Mouse (Mus musculus) CH12.LX (cell line): ENCODE measurements at regions not wholly inside any gene's neighbourhood (a gene's known extent, or its start where the extent isn't known, plus 50 kb on each side); places are given as distances from the start of the nearest gene placed in this dataset.

Source experiments
- DNase-seq: peaks from one replicate; pipeline ENCODE4 v3.0.0-alpha.2; 2013; ENCODE audit errors: extremely low read depth
- H3K27ac ChIP-seq: 2 replicates; pipeline ENCODE4 v1.5.1; 2012; ENCODE audit warnings: low read depth, mild to moderate bottlenecking, control low read depth, moderate library complexity; ENCODE audit not compliant: insufficient read depth
- H3K27me3 ChIP-seq: replicated peaks from 2 replicates; pipeline ENCODE3; 2012; ENCODE audit warnings: inconsistent platforms
- H3K36me3 ChIP-seq, 2 experiments: replicated peaks in 1 of 2; 2 replicates each; pipeline versions ENCODE3 to v1.6.1; 2012; ENCODE audit warnings: inconsistent platforms in 1 of 2, low read length in 1 of 2, mild to moderate bottlenecking in 1 of 2, mixed read lengths in 1 of 2, moderate library complexity in 1 of 2; ENCODE audit not compliant: control insufficient read depth in 1 of 2, insufficient read depth in 1 of 2
- H3K4me1 ChIP-seq, 2 experiments: 2 replicates each; pipeline ENCODE4 v1.6.1; 2012; ENCODE audit warnings: inconsistent platforms in 1 of 2, moderate library complexity in 1 of 2; ENCODE audit not compliant: insufficient read depth in 2 of 2, control insufficient read depth in 1 of 2
- H3K4me2 ChIP-seq: 2 replicates; pipeline ENCODE4 v1.6.1; 2012; ENCODE audit warnings: low read depth, mild to moderate bottlenecking, control low read depth; ENCODE audit not compliant: poor library complexity, insufficient read depth, severe bottlenecking
- H3K4me3 ChIP-seq, 3 experiments: fragments of 150-350 bp in 1 of 3; sonication (generic) in 1 of 3; replicated peaks in 1 of 3; 2 replicates each; pipeline versions ENCODE3 to v1.5.1; 2011 to 2012; ENCODE audit warnings: low read depth in 2 of 3, low read length in 2 of 3, mild to moderate bottlenecking in 2 of 3, moderate library complexity in 2 of 3, control low read depth in 1 of 3, improper control_type of control experiment in 1 of 3, inconsistent platforms in 1 of 3, mixed read lengths in 1 of 3; ENCODE audit not compliant: poor library complexity in 1 of 3
- H3K79me2 ChIP-seq: replicated peaks from 2 replicates; pipeline ENCODE4 v1.6.1; 2012; ENCODE audit warnings: mild to moderate bottlenecking, moderate library complexity; ENCODE audit not compliant: control insufficient read depth, poor library complexity, insufficient read depth, severe bottlenecking; ENCODE audit errors: extremely low read depth
- H3K9ac ChIP-seq: 2 replicates; pipeline ENCODE4 v1.6.1; 2012; ENCODE audit warnings: low read depth, mild to moderate bottlenecking, control low read depth, moderate library complexity; ENCODE audit not compliant: insufficient read depth
- H3K9me3 ChIP-seq: replicated peaks from 2 replicates; pipeline ENCODE3; 2012; ENCODE audit warnings: low read length, inconsistent platforms, mixed read lengths
- BHLHE40 ChIP-seq: IDR thresholded peaks from 2 replicates; pipeline ENCODE4 v1.6.1; 2011; ENCODE audit warnings: mild to moderate bottlenecking, low read depth, low read length, improper control_type of control experiment
- CHD1 ChIP-seq: IDR thresholded peaks from 2 replicates; pipeline ENCODE4 v1.6.1; 2012; ENCODE audit warnings: low read depth, low read length, improper control_type of control experiment, inconsistent platforms
- E2F4 ChIP-seq: IDR thresholded peaks from 2 replicates; pipeline ENCODE4 v1.6.1; 2011; ENCODE audit warnings: low read depth, low read length, improper control_type of control experiment; ENCODE audit not compliant: insufficient replicate concordance
- EP300 ChIP-seq: IDR thresholded peaks from 2 replicates; pipeline ENCODE4 v1.6.1; 2011; ENCODE audit warnings: low read length, improper control_type of control experiment
- ETS1 ChIP-seq: conservative IDR thresholded peaks from 2 replicates; pipeline ENCODE4 v1.6.1; 2012; ENCODE audit warnings: low read depth, mild to moderate bottlenecking, inconsistent platforms, low read length, improper control_type of control experiment, moderate library complexity
- GABPA ChIP-seq: IDR thresholded peaks from 2 replicates; pipeline ENCODE4 v1.6.1; 2012; ENCODE audit warnings: low read depth, low read length, improper control_type of control experiment, inconsistent platforms; ENCODE audit not compliant: insufficient replicate concordance
- JUN ChIP-seq: IDR thresholded peaks from 2 replicates; pipeline ENCODE4 v1.6.1; 2011; ENCODE audit warnings: low read depth, mild to moderate bottlenecking, low read length, improper control_type of control experiment, moderate library complexity; ENCODE audit not compliant: insufficient read depth
- JUND ChIP-seq: conservative IDR thresholded peaks from 2 replicates; pipeline ENCODE4 v1.6.1; 2011; ENCODE audit warnings: low read depth, low read length, improper control_type of control experiment
- MAFK ChIP-seq: IDR thresholded peaks from 2 replicates; pipeline ENCODE4 v1.6.1; 2011; ENCODE audit warnings: low read length, improper control_type of control experiment; ENCODE audit not compliant: insufficient replicate concordance
- MAZ ChIP-seq: IDR thresholded peaks from 2 replicates; pipeline ENCODE4 v1.6.1; 2012; ENCODE audit warnings: low read depth, mild to moderate bottlenecking, inconsistent platforms, low read length, improper control_type of control experiment, moderate library complexity
- MEF2A ChIP-seq: IDR thresholded peaks from 2 replicates; pipeline ENCODE4 v1.6.1; 2014; ENCODE audit warnings: low read depth, mild to moderate bottlenecking, inconsistent platforms, low read length, improper control_type of control experiment, borderline replicate concordance
- MXI1 ChIP-seq: IDR thresholded peaks from 2 replicates; pipeline ENCODE4 v1.6.1; 2011; ENCODE audit warnings: mild to moderate bottlenecking, low read depth, low read length, improper control_type of control experiment
- PAX5 ChIP-seq: IDR thresholded peaks from 2 replicates; pipeline ENCODE4 v1.6.1; 2012; ENCODE audit warnings: low read length, inconsistent platforms, mixed read lengths
- POLR2A ChIP-seq: IDR thresholded peaks from 2 replicates; pipeline ENCODE4 v1.6.1; 2011; ENCODE audit warnings: low read depth, mild to moderate bottlenecking, improper control_type of control experiment, low read length
- RAD21 ChIP-seq: IDR thresholded peaks from 2 replicates; pipeline ENCODE4 v1.6.1; 2011; ENCODE audit warnings: low read depth, mild to moderate bottlenecking, low read length, improper control_type of control experiment, moderate library complexity
- SIN3A ChIP-seq: IDR thresholded peaks from 2 replicates; pipeline ENCODE4 v1.6.1; 2012; ENCODE audit warnings: low read length, improper control_type of control experiment, inconsistent platforms
- SMC3 ChIP-seq: IDR thresholded peaks from 2 replicates; pipeline ENCODE4 v1.6.1; 2011; ENCODE audit warnings: low read depth, low read length, improper control_type of control experiment
- TBP ChIP-seq: conservative IDR thresholded peaks from 2 replicates; pipeline ENCODE4 v1.6.1; 2011; ENCODE audit warnings: low read depth, low read length, improper control_type of control experiment
- UBTF ChIP-seq: IDR thresholded peaks from 2 replicates; pipeline ENCODE4 v1.6.1; 2012; ENCODE audit warnings: low read depth, mild to moderate bottlenecking, inconsistent platforms, low read length, improper control_type of control experiment, moderate library complexity
- USF1 ChIP-seq: IDR thresholded peaks from 2 replicates; pipeline ENCODE4 v1.6.1; 2014; ENCODE audit warnings: low read depth, mild to moderate bottlenecking, inconsistent platforms, low read length, improper control_type of control experiment
- USF2 ChIP-seq: conservative IDR thresholded peaks from 2 replicates; pipeline ENCODE4 v1.6.1; 2011; ENCODE audit warnings: low read depth, low read length, improper control_type of control experiment
- ZC3H11A ChIP-seq: IDR thresholded peaks from 2 replicates; pipeline ENCODE4 v1.6.1; 2012; ENCODE audit warnings: low read depth, mild to moderate bottlenecking, inconsistent platforms, low read length, improper control_type of control experiment
- ZKSCAN1 ChIP-seq: IDR thresholded peaks from 2 replicates; pipeline ENCODE4 v1.6.1; 2012; ENCODE audit warnings: low read depth, inconsistent platforms, low read length, improper control_type of control experiment, borderline replicate concordance
- ZNF384 ChIP-seq: IDR thresholded peaks from 2 replicates; pipeline ENCODE4 v1.6.1; 2012; ENCODE audit warnings: low read depth, low read length, improper control_type of control experiment, inconsistent platforms
- dilution Hi-C: fragments of 300-500 bp; cut with MboI; formaldehyde crosslinking; loops from 2 replicates; pipeline ENCODE4 v1.14.3; 2020; ENCODE audit warnings: low sequenced_read_pairs; ENCODE audit not compliant: extremely low pct_unique_long_range_greater_than_20kb, extremely low pct_ligation_motif_present
- in situ Hi-C: fragments of 300-500 bp; cut with MboI; formaldehyde crosslinking; loops from 3 replicates; pipeline ENCODE4 v1.14.3; 2019; ENCODE audit warnings: low sequenced_read_pairs, low pct_ligation_motif_present, low pct_unique_long_range_greater_than_20kb, mixed read lengths

DNA sequence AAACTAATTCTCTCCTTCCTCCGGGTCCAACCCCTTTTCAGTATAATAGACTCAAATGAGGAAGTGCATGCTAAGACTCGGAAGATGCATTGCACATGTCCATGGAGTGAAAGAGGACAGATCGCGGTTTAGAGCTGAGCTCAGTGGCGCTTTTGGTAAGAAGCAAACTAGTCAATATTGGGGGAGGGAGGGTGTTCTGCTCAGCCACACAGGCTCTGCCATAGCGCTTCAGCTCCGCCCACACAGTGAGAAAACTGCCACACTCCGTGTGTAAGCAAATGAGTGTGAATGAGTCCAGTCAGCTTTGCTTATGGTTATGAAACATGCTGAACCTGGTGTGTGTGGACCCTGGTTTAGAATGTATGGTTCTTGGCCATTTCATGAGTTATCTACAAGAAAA is 543.8 kb downstream of the Ebf1 start (continued):
- no peak for TF ChIP-seq GABPA
- TF ChIP-seq MXI1 = peak; percentile 78
- TF ChIP-seq MEF2A = 0 out of 2 replicates have a peak, but pooled peaks have one; percentile 39
- no peak for TF ChIP-seq PAX5
- TF ChIP-seq USF2 = no peak
- peak; percentile 18; the same call in 1 of the 2 replicates for TF ChIP-seq ETS1
- peak; percentile 65 for TF ChIP-seq BHLHE40
- no peak for TF ChIP-seq SMC3
- no peak for TF ChIP-seq POLR2A
- peak; percentile 52; the same call in 1 of the 2 replicates for TF ChIP-seq MAZ
- TF ChIP-seq ZKSCAN1 = no peak

DNA sequence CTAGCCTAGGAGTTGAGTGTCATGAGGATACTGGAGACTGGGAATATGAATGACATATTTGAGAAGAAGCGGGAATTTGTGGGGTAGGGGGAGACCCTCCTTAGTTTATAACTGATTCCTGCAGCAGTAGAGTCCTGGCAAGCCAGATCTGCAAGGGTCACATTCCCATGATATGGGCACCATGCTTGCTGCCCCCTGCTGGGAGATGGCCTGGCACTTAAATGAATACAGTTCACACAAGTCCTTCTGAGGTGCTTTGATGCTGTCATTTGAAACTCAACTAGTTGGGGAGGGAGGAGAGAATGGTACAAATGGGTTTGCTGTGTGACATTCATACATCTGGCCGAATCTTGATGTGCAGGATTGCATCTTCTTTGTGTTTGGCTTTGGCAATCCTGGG is 556.4 kb downstream of the Ebf1 start:
- H3K36me3 ChIP-seq = no peaks in the 10 kb centered on the region
- dilution Hi-C loops = no loop called here
- H3K79me2 ChIP-seq = no peaks in the 10 kb centered on the region
- DNase-seq = no peak
- in situ Hi-C loops = no loop called here
- no peak for TF ChIP-seq SMC3
- TF ChIP-seq GABPA = no peak
- no peak for TF ChIP-seq MXI1
- no peak for TF ChIP-seq ETS1
- no peak for TF ChIP-seq ZC3H11A
- TF ChIP-seq PAX5 = no peak
- TF ChIP-seq CHD1 = no peak
- no peak for TF ChIP-seq E2F4
- no peak for TF ChIP-seq BHLHE40
- no peak for TF ChIP-seq JUN
- TF ChIP-seq UBTF = no peak
- TF ChIP-seq, all 38 proteins: peak for 0
- no peaks in the 10 kb centered on the region for H3K27me3 ChIP-seq
- no peaks in the 10 kb centered on the region for H3K4me1 ChIP-seq
- no peak overlapping the region for H3K9ac ChIP-seq
- H3K4me2 ChIP-seq = no peak overlapping the region
- no peak overlapping the region for H3K4me3 ChIP-seq
- H3K9me3 ChIP-seq = no peaks in the 10 kb centered on the region
- no peak overlapping the region for H3K27ac ChIP-seq

DNA sequence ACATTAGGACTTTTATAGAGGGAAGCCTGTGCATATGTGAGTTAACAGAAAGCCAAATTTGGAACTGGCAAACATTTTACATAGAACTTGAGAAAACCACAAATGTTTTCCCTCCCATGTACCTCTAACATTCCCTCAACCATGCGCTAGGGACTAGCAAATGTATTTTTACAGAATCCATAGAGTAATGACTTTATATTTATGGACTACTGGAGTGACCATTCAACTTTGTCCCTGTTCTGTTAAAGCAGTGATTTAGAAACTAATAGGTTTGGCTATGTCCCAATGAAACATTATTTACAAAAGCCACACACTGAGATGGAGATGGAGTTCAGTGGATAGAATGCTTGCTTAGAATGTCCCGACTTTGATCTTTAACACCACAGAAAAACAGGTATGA is 557.0 kb downstream of the Ebf1 start:
- in situ Hi-C loops (no loop called here), dilution Hi-C loops (no loop called here)
- H3K79me2 ChIP-seq = no peaks in the 10 kb centered on the region
- H3K36me3 ChIP-seq = no peaks in the 10 kb centered on the region
- no peak for DNase-seq
- H3K4me2 ChIP-seq = no peak overlapping the region
- H3K4me1 ChIP-seq = no peaks in the 10 kb centered on the region
- H3K4me3 ChIP-seq = no peak overlapping the region
- no peaks in the 10 kb centered on the region for H3K9me3 ChIP-seq
- TF ChIP-seq JUND (no peak), SIN3A (no peak), MAFK (no peak), SMC3 (no peak), RAD21 (no peak), EP300 (no peak), PAX5 (no peak), ZKSCAN1 (no peak), JUN (no peak), ZNF384 (no peak), ETS1 (no peak), TBP (no peak), USF1 (no peak), POLR2A (no peak), MXI1 (no peak), UBTF (no peak), CHD1 (no peak)
- H3K9ac ChIP-seq = no peak overlapping the region
- no peaks in the 10 kb centered on the region for H3K27me3 ChIP-seq
- no peak overlapping the region for H3K27ac ChIP-seq
